Mouse (Mus musculus) ovary, adult 2 months (tissue): Measurements from ENCODE around the gene 1110032F04Rik. TPM values are rescaled to one million over a fixed set of nuclear protein-coding genes. Genes with fewer than 3 reads are reported as not detected.

Source experiments
- polyA plus RNA-seq: library from polyadenylated mRNA; depleted of rRNA; stranded (reverse); fragments of >200 nt; gene quantifications from 2 replicates; pipeline ENCODE4 v1.2.3, GENCODE M21; 2012; rRNA removed

1110032F04Rik gene
- 37.7 and 73.3 TPM in 2 replicates for polyA plus RNA-seq

DNA sequence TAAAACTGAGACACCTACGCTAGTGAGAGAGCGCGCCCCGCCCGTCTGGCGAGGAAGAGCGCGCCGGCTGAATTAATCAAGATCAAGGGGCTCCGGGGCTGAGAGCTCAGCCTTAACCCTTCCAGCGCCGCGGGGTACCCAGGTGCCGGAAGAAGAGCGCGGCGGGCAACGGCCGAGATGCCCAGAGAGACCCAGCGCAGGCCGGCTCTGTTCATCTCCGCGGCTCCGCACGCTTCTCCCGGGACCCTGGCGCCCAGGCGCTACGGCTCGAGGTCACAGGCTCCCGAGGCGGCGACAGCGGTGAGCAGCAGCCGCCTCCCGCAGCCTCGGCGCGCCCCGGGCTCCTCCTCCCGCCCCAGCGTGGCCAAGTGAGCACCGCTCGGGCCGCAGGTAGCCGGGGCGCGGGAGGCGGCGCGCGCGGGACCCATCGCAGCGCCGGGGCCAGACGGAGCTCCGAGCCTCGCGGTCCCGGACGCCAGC is at the start of gene 1110032F04Rik:
TSS of gene 1110032F04Rik (plus strand) at position 376 of the 480 bp plus-strand sequence.

Other genes with a start within 250 kb of the 1110032F04Rik start
- gene Il12a, start 178.9 kb upstream of the 1110032F04Rik start, polyA plus RNA-seq: 0.18 TPM in 1 of 2 replicates, not detected in the other
- gene Ift80, start 135.0 kb downstream of the 1110032F04Rik start, polyA plus RNA-seq: 1.6 and 1.8 TPM in 2 replicates
- gene Smc4, start 135.2 kb downstream of the 1110032F04Rik start, polyA plus RNA-seq: 8.5 and 22.4 TPM in 2 replicates
- gene Trim59, start 175.2 kb downstream of the 1110032F04Rik start, polyA plus RNA-seq: 4.3 and 8.5 TPM in 2 replicates